Mouse (Mus musculus) kidney, adult 2 months (tissue): ENCODE measurements around the gene Naa40. TPM values are rescaled to one million over a fixed set of nuclear protein-coding genes. Genes with fewer than 3 reads are reported as not detected.

Experiments used
- DNase-seq: peaks from one replicate; pipeline ENCODE4 v3.0.0; 2021
- H3K27ac ChIP-seq: fragments of 200-500 bp; 2 replicates; pipeline ENCODE4 v1.5.1; 2012; ENCODE audit warnings: low read depth, low read length, control low read depth, inconsistent platforms; ENCODE audit not compliant: insufficient read depth
- H3K27me3 ChIP-seq: fragments of 200-500 bp; replicated peaks from 2 replicates; pipeline ENCODE4 v1.6.1; 2012; ENCODE audit warnings: mild to moderate bottlenecking, moderate library complexity, low read length, inconsistent platforms; ENCODE audit not compliant: control insufficient read depth, insufficient read depth
- H3K36me3 ChIP-seq: fragments of 200-500 bp; 2 replicates; pipeline ENCODE4 v1.6.1; 2012; ENCODE audit warnings: mild to moderate bottlenecking, moderate library complexity, low read length, inconsistent platforms; ENCODE audit not compliant: control insufficient read depth, insufficient read depth
- H3K4me1 ChIP-seq: fragments of 200-500 bp; 2 replicates; pipeline ENCODE4 v1.6.1; 2011; ENCODE audit warnings: low read length; ENCODE audit not compliant: control insufficient read depth, insufficient read depth
- H3K4me3 ChIP-seq: fragments of 200-500 bp; 2 replicates; pipeline ENCODE4 v1.5.1; 2011; ENCODE audit warnings: mild to moderate bottlenecking, low read depth, low read length, control low read depth; ENCODE audit not compliant: insufficient read depth
- CTCF ChIP-seq: fragments of 200-500 bp; conservative IDR thresholded peaks from 2 replicates; pipeline ENCODE4 v1.5.1; 2011; ENCODE audit warnings: low read depth, mild to moderate bottlenecking, control low read depth, low read length, moderate library complexity, mixed read lengths; ENCODE audit not compliant: insufficient read depth, insufficient read length
- POLR2A ChIP-seq: fragments of 200-500 bp; IDR thresholded peaks from one replicate; pipeline ENCODE4 v1.6.1; 2011; ENCODE audit warnings: low read depth, low read length, control low read depth
- WGBS: fragments of 180-500 bp; shearing (Covaris S2); methylation state at CpG from one replicate; pipeline ENCODE4 v1.1.7; 2018; 5-methylcytosine and 5-hydroxymethylcytosine counted together
- polyA plus RNA-seq: library from polyadenylated mRNA; depleted of rRNA; stranded (reverse); fragments of >200 nt; gene quantifications from 2 replicates; pipeline ENCODE4 v1.2.3, GENCODE M21; 2012

Gene Naa40
- polyA plus RNA-seq, 1 experiment = 23.7 TPM

DNA sequence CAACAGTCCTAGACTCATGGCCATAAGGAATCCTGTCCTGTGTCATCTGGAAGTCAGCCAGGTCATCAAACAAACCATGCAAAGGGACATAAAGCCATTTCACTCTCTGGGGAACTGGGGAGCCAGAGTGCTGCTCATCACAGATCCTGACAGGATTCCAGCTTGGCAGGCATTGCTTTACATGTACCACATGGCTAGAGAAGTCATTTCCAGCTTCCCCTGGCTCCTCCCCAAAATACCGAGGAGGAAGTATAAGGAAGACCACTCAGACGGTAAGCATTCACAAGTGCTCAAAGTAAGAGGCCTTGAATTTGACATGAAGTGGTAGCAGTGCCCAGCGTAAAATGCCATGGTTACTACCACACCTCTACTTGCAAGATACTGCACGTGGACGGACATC, 26.5 kb downstream of the Naa40 start:
- TF ChIP-seq CTCF (no peak), POLR2A (no peak)

DNA sequence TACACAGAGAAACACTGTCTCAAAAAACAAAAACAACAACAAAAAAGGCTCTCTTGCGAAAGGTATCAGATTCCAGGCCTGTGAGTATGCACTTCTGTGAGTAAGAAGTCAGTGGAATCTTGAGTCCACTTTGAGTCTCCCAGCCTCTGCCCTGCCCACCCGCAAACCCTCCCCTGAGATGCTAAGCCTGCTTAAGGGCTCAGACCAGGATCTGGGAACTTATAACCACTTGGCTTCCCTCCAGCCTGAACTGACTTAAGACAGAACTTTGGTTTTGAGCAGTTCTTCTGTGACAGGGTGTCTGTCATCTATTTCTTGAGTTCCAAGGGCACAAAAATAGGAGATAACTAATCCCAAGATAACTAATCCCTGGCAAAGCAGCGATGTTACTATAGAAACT, 28.0 kb downstream of the Naa40 start:
- H3K27me3 ChIP-seq = no peaks in the 10 kb centered on the region
- peaks cover 3% of the 10 kb centered on the region; the same call in 1 of the 2 replicates for H3K36me3 ChIP-seq
- TF ChIP-seq CTCF (no peak), POLR2A (no peak)
- H3K27ac ChIP-seq = no peak overlapping the region
- no peak overlapping the region for H3K4me3 ChIP-seq
- peaks cover 26% of the 10 kb centered on the region for H3K4me1 ChIP-seq
- WGBS = 82% methylated on average over 3 of the region's 3 CpGs
- DNase-seq = no peak

More for the DNA sequence above, 26.5 kb downstream of the Naa40 start:
- Histone ChIP-seq H3K4me3 (no peak overlapping the region), H3K27me3 (no peaks in the 10 kb centered on the region), H3K27ac (no peak overlapping the region), H3K36me3 (peaks cover 3% of the 10 kb centered on the region; the same call in 1 of the 2 replicates), H3K4me1 (peaks cover 26% of the 10 kb centered on the region)
- no peak for DNase-seq
- WGBS = 56% methylated on average over 5 of the region's 5 CpGs

- no peaks in the 10 kb centered on the region for H3K27me3 ChIP-seq
- no peak for TF ChIP-seq CTCF
- no peak for TF ChIP-seq POLR2A
- no peak for DNase-seq
- H3K4me3 ChIP-seq = no peak overlapping the region
- H3K4me1 ChIP-seq = peaks cover 23% of the 10 kb centered on the region
- 82% methylated on average over 1 of the region's 1 CpGs for WGBS
- no peak overlapping the region for H3K27ac ChIP-seq
- H3K36me3 ChIP-seq = peaks cover 3% of the 10 kb centered on the region; the same call in 1 of the 2 replicates
Observed at GRCm38 (mm10) chr19:7212216-7212615, 28.8 kb downstream of the Naa40 start.

- Histone ChIP-seq H3K36me3 (peaks cover 3% of the 10 kb centered on the region; the same call in 1 of the 2 replicates), H3K4me1 (peaks cover 17% of the 10 kb centered on the region), H3K27ac (no peak overlapping the region), H3K27me3 (no peaks in the 10 kb centered on the region), H3K4me3 (no peak overlapping the region)
- 87% methylated on average over 7 of the region's 7 CpGs for WGBS
- no peak for DNase-seq
- TF ChIP-seq CTCF (no peak), POLR2A (no peak)
Observed at GRCm38 (mm10) chr19:7209907-7210646, 30.9 kb downstream of the Naa40 start.

DNA sequence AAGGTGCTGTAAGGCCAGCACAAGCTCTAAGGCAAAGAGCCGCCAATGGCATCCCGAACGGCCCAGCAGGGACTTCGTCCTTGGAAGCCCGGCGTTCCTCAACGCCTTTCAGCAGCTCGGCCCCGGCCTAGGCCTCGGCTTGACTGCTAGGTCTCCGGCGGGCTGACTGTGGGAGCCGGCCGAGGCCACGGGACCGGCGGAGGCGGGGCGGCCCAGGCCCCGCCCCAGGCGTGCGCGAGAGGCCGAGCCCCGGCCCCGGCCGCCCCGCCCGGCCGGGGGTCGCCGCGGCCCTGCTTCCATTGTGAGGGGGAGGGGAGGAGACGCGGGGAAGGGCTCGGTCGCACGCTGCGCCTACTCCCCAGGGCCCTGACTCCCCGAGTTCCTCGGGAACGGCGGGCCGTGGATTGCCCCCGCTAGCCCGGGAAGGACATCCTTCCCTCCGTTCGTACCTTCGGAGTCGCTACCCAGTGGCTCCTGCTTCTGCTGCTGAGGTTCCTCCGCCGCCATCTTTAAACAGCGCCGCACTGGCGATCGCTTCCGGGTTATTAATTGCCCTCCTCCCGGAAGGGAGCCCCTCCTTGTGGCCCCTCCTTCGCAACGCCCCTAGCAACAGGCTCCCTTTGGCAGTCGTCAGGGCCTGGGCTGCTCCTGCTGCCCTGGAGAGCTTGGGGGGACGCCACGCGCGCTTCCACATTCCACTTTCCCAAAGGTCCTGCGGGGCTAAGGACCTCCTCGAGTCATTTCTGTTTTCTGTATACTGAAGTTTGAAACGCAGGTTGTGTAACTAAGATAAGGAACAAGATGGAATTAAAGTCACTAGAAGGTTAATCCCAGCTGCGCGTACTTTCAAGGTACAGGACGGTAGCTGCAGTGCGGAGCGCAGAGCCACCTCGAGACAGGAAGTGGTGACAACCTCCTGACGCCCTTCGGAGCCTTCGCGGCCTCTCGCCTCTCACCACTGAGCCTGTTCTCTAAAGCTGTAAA, 34.9 kb downstream of the Naa40 start, which contains the start of gene Otub1:
Gene Otub1 (minus strand): TSS at position 564 of the 984 bp plus-strand sequence.
- peaks cover 3% of the 10 kb centered on the region; the same call in 1 of the 2 replicates for H3K36me3 ChIP-seq
- peak; percentile 96 for DNase-seq
- H3K4me1 ChIP-seq = peaks cover 14% of the 10 kb centered on the region
- H3K4me3 ChIP-seq = peak within 1 kb of the TSS; percentile 99
- peak within 1 kb of the TSS; percentile 99 for H3K27ac ChIP-seq
- WGBS = 1% methylated on average over 79 of the region's 79 CpGs
- H3K27me3 ChIP-seq = no peaks in the 10 kb centered on the region
- TF ChIP-seq CTCF (0 out of 2 replicates have a peak, but pooled peaks have one; percentile 1), POLR2A (peak; percentile 79)

DNA sequence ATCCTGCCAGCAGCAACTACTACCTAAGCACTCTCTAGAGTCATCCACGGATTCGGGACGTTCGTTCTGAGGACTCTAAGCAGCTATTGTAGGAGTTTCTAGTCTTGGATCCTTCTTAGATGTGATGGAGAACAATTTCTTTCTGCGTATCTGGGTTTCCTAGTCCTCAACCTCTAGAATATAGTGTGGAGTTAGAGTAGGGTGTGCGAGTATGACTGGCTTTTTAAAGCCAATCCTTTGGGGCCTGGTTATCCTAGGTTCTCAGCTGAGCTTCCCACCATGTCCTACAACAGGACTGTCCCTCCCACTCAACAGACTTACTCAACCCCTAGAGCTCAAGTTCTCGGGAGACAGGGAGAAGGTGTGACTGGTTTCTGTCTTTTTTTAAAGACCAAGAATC, 35.7 kb downstream of the Naa40 start:
- 9% methylated on average over 7 of the region's 7 CpGs for WGBS
- Histone ChIP-seq H3K4me3 (peak overlapping the region; percentile 99), H3K27me3 (no peaks in the 10 kb centered on the region), H3K27ac (peak overlapping the region; percentile 72), H3K36me3 (peaks cover 3% of the 10 kb centered on the region; the same call in 1 of the 2 replicates), H3K4me1 (peaks cover 14% of the 10 kb centered on the region)
- DNase-seq = no peak
- no peak for TF ChIP-seq POLR2A
- TF ChIP-seq CTCF = no peak
